Mouse (Mus musculus) left cerebral cortex, adult 2 months (tissue): Measurements from ENCODE around the gene Csnk1e. TPM values are rescaled to one million over a fixed set of nuclear protein-coding genes. Genes with fewer than 3 reads are reported as not detected.

Experiments
- DNase-seq, 2 experiments: peaks; one replicate each; pipeline ENCODE4 v3.0.0; 2021 to 2022; ENCODE audit warnings: low spot score in 2 of 2, mixed read lengths in 1 of 2; ENCODE audit errors: extremely low spot score in 1 of 2
- H3K27ac ChIP-seq: fragments of 200-600 bp; 2 replicates; pipeline ENCODE4 v1.8.1; 2022
- H3K4me3 ChIP-seq: fragments of 200-600 bp; 2 replicates; pipeline ENCODE4 v1.8.1; 2022
- CTCF ChIP-seq: fragments of 200-600 bp; IDR thresholded peaks from 2 replicates; pipeline ENCODE4 v1.8.1; 2022; ENCODE audit warnings: antibody characterized with exemption, mild to moderate bottlenecking, moderate library complexity
- intact Hi-C: fragments of 180-260 bp; cut with DNase I; formaldehyde crosslinking; loops from one replicate; pipeline ENCODE4 v1.15.1; 2025
- total RNA-seq, 2 experiments: library from RNA; stranded (reverse); gene quantifications; 2 replicates each; pipeline ENCODE4 v1.2.3; 2021

Csnk1e gene
- total RNA-seq, 2 experiments from 2014 or later, result 153 to 159 TPM

DNA sequence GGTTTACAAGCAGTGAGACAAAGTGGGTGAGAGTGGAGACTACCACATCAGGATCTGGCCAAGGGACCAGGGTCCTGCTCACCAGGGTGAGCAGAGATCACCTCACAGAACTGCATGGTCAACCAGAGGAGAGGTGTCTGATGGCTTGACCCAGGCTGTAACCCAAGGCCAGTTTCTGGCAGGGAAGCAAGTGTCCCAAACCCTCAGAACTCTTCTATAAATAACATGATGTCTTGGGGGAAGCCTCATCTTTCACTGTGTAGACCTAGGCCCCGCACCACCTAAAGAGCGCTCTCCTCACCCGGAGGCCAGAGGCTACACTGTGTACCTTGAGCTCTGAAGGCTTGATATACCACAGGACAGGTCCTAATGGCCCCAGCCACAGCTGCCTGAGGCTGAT is 38.0 kb downstream of the Csnk1e start:
- Histone ChIP-seq H3K4me3 (no peak overlapping the region), H3K27ac (no peak overlapping the region)
- no peak for DNase-seq
- no peak for TF ChIP-seq CTCF
- intact Hi-C loops, result no loop called here

DNA sequence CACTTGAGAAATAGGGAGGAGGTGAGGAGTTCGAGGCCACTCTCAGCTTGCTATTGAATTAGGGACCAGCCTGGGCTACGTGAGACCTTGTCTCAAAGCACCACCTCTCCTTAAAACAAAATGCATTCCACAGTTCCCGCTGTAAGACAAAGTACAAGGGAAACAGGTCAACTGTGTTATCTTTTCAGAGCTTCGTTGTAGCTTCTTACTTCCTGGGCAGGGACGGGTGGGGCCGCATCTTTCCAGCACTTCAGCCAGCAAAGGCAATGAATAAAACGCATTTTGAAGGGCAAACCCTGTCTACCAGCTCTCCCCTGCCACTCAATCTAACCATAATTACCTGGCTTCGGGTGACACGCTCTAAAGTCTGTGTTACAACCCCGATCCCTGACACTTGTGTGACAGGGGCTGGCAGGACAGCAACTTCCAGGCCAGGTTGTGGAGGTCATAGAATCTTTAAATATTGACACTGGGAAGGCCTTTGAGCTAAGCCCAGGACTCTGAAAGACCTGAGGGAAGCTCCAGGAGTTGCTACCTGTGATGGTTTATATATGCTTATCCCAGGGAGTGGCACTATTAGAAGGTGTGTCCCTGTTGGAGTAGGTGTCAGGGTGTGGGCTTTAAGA is 38.8 kb downstream of the Csnk1e start:
- TF ChIP-seq CTCF, result no peak
- no peak for DNase-seq
- no peak overlapping the region for H3K27ac ChIP-seq
- intact Hi-C loops, result no loop called here
- no peak overlapping the region for H3K4me3 ChIP-seq

DNA sequence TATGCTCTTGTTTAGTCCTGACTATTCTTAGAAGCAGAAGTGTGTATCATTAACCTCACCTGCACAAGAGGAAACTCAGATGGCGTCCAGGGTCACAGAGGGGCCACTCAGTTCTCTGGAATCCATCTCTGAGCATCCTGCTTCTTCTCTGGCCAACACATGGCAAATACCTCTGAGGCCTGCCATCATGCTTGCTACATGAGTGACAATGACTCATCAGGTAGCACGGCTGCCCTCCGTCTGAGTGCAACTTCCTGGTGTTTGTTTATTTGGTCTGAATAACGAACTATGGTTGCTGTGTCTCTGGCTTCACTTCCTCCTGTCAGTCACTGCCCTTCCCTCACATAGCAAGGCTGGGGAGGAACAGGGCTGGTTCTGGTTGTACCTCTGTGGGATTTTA is 40.9 kb downstream of the Csnk1e start:
- intact Hi-C loops, result no loop called here
- Histone ChIP-seq H3K4me3 (no peak overlapping the region), H3K27ac (no peak overlapping the region)
- no peak for TF ChIP-seq CTCF
- no peak for DNase-seq

DNA sequence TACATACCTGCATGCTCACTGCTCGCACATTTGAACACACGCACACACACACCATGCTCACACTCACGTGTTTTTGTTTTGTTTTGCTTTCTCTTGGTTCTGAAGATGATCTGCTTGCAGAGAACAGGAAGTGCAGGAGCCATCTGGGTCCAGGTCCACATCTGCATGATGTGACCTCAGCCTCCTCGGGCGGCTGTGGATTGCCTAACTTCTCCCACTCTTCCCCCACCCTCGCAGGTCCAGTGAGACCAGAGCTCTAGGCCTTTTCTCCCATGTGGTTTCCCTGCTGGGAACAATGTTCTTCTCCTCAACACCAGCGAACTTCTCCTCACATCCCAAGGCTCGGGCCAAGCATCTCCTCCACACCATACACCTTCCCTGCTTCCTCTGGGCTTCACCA is 41.6 kb downstream of the Csnk1e start:
- no peak for TF ChIP-seq CTCF
- Histone ChIP-seq H3K4me3 (no peak overlapping the region), H3K27ac (no peak overlapping the region)
- intact Hi-C loops, result no loop called here
- no peak for DNase-seq

- Histone ChIP-seq H3K4me3 (no peak overlapping the region), H3K27ac (no peak overlapping the region)
- DNase-seq, result no peak
- intact Hi-C loops, result no loop called here
- TF ChIP-seq CTCF, result no peak
Observed at GRCm38 (mm10) chr15:79413201-79413600, 42.2 kb downstream of the Csnk1e start.

GRCm38 (mm10) chr15:79411363-79412065 is 43.9 kb downstream of the Csnk1e start:
- intact Hi-C loops, result no loop called here
- no peak overlapping the region for H3K4me3 ChIP-seq
- no peak overlapping the region for H3K27ac ChIP-seq
- no peak for DNase-seq
- TF ChIP-seq CTCF, result peak; percentile 31

DNA sequence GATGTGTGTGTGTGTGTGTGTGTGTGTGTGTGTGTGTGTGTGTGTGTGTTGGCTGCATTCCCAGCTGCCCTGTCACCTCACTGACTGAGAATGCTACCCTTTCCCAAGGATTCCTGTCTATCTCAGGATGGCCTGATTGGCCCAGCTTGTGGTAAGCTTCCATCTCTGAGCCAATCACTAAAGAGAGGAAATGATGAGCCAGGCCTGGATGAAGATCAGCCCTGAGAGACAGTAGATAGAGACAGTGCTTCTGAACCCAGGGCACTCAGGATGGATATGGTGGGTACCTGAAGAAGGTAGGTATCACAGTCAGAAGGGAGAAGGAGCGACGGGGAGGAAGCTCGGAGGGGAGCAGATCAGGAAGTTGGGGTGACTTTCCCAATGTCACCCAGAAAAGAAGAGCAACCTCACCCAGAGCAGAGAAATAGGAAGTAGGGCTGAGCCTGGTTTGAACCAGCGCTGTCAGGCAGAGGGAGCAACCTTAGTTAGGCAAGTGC is 46.2 kb downstream of the Csnk1e start:
- no peak overlapping the region for H3K27ac ChIP-seq
- H3K4me3 ChIP-seq, result no peak overlapping the region
- no peak for TF ChIP-seq CTCF
- intact Hi-C loops, result no loop called here
- DNase-seq, result no peak

DNA sequence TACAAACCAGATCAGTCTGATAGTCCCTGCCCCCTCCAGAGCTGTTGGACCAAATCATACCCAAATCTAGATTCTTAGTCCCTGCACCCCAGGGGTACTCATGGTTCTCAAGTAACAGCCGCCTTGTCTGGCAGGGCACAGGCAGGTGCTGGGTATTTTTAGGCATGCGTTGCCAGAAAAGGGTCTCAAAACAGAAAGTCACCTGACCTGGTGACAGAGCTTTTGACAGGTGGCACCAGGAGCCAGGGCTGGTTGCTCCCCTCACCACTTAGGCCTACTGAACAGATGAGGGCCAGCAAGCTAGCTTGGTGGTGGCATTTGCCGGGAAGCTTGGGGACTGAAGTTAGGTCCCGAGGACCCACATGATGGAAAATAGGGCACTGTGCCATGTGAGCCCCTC is 48.8 kb downstream of the Csnk1e start:
- no peak for TF ChIP-seq CTCF
- Histone ChIP-seq H3K27ac (no peak overlapping the region), H3K4me3 (no peak overlapping the region)
- no peak for DNase-seq
- intact Hi-C loops, result no loop called here

GRCm38 (mm10) chr15:79404277-79404676 is 51.1 kb downstream of the Csnk1e start:
- Histone ChIP-seq H3K4me3 (peak overlapping the region; percentile 93; the same call in 1 of the 2 replicates), H3K27ac (peak overlapping the region; percentile 98)
- no peak for TF ChIP-seq CTCF
- intact Hi-C loops, result loop anchor here (5.0 kb wide), 1 partner anchor 63 kb away; no protein-coding TSS in a partner anchor
- no peak for DNase-seq

- TF ChIP-seq CTCF, result no peak
- intact Hi-C loops, result loop anchor here (2.0 to 5.0 kb wide), 5 partner anchors 23 to 75 kb away; partner anchors contain the start of gene Pla2g6
- Histone ChIP-seq H3K4me3 (peak overlapping the region; percentile 93), H3K27ac (peak overlapping the region; percentile 98)
- DNase-seq, result no peak
Observed at GRCm38 (mm10) chr15:79403763-79404210, 51.6 kb downstream of the Csnk1e start.

- peak; percentile 89 to 92 for DNase-seq
- intact Hi-C loops, result loop anchor here (2.0 to 5.0 kb wide), 5 partner anchors 22 to 74 kb away; partner anchors contain the start of gene Pla2g6
- no peak for TF ChIP-seq CTCF
- peak within 1 kb of the TSS; percentile 98 for H3K27ac ChIP-seq
- peak within 1 kb of the TSS; percentile 93 for H3K4me3 ChIP-seq
Observed at GRCm38 (mm10) chr15:79402836-79403762, 52.3 kb downstream of the Csnk1e start, which contains the start of gene Tmem184b. Tmem184b (minus strand) TSS chr15:79403569.
